Mouse (Mus musculus) thymus, postnatal 25 days (tissue): ENCODE results near the gene Lrrtm4.

Experiments used
- DNase-seq: peaks from one replicate; pipeline ENCODE4 v3.0.0; 2022

Lrrtm4 gene

DNA sequence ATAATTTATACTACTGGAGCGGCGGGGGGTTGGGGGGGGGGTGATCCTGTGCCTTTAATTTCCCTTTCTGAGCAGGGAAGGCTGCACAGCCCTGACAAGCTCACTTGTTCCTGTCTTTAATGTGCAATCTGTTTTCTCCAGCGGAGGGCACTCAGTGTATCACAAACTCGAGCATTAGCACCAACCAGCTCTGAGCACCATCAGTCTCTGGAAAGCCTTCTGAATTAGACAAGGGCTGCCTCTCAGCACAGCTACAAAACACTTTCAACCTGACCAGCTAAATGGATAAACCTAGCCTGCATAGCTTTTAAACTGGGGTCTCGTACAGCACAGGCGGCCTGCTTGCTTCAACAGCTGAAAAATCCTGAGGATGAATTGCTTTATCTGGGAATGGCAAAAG is at the start of gene Lrrtm4:
Gene Lrrtm4 (plus strand): TSS at position 113 of the 400 bp plus-strand sequence.
- no peak for DNase-seq

DNA sequence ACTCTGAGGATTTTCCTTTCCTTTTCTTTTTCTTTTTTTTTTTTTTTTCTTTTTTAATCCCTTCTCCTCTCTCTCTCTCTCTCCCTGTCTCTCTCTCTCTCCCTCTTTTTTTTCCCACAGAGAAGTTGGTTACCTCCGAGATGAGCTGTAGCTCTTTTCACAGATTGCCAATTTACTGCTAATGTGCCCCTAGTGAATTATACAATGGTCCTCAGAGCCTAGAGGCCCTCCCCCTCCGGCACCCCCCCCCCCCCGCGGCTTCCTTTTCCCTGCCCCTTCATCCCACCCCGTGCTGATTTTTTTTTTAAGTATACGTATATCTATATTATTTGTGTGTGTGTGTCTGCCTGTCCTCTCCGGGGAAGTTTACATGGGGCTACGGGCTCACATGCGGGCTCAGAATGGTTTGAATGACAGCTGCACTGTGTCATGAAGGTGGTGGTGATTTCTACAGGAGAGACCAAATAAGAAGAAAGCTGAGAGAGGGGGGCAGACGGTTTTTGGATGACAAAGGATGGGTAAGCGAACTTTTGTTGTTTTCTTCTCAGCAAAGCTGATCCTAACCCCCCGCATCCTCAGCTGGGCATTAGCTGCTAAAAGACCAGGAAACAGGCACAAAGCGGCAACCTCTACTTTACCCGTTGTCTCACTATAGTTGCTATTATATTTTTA is 648 bp downstream of the Lrrtm4 start:
- no peak for DNase-seq

GRCm38 (mm10) chr6:80019861-80020230 is 1.2 kb downstream of the Lrrtm4 start:
- DNase-seq, result no peak

GRCm38 (mm10) chr6:80056849-80057248 is 38.2 kb downstream of the Lrrtm4 start:
- no peak for DNase-seq

- DNase-seq, result no peak
These were observed 59.3 kb downstream of the Lrrtm4 start for GRCm38 (mm10) chr6:80078001-80078400.

DNA sequence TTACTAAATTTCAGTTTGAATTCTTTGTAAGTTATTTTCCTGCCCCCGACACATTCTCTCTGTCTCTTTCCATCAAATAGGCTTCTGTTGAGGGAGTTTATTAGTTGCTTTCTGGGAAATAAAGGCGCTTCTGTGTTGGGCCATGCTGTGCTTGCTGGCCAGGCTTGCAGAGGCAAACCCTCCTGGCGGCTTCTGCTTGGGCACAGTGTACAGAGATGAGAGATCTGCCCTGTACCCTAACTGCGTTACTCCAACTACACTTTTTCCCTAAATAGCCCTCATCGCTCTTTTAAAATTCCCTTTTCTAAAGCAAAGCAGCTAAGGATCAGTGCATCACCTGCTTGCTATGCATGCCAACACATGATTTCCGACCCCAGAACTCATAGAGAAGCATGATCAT is 60.6 kb downstream of the Lrrtm4 start:
- DNase-seq, result no peak

DNA sequence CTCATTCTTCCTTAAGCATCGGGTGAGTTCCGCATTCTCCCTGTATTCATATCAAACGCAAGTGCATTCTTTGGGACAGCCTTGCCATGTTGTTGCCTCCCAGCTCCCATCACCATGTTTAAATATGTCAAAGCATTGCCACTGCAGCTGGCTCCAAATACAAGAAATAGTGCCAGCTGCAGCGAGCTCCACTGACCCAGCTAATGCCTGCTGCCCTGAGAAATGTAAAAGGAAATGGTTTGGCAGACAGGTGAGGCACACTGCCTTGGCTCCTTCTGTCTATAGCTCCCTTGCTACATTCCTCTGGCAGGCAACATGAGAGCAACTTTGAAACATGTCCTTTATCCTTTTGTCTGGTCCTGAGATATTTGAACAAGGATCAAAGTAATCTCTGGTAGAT is 76.2 kb downstream of the Lrrtm4 start:
- no peak for DNase-seq

DNA sequence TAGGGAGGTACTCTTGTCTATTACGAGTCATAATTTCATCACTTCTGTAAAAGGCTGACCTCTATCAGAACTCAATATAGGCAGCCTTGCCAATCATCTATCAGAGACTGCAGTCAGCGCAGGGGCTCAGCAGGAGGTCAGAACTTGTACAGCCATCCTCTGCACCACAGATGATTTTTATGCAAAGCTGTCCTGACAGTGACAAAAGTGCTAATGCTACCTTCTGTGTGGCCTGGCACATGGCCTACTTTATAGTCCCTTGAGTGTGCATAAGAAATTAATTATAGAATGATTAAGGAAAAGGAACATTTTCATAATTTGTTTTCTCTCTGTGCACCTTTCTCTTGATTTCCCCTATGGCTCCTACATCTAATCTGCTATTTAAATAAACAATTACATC is 86.7 kb downstream of the Lrrtm4 start:
- DNase-seq, result no peak

- DNase-seq, result no peak
These were observed 87.2 kb downstream of the Lrrtm4 start for GRCm38 (mm10) chr6:80105843-80106242.

GRCm38 (mm10) chr6:80126419-80126818 is 107.7 kb downstream of the Lrrtm4 start:
- no peak for DNase-seq

DNA sequence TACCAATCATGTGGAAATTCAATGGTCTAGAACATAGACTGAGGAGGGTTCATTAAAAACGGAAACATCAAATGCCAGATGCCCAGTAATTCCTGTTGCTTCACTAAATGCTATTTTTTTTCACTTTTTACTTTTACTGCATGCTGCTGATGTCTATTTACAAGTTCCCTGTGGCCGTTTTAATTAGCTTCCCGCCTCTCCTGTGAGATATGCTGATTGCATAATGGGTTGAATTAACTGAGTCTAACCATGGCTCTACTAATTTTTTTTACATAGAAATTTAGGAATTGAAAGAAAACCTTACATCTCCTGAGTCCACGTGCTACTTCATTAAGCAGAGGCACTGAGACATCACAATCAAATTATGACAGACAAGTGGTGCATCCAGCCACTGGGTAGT is 143.9 kb downstream of the Lrrtm4 start:
- no peak for DNase-seq

DNA sequence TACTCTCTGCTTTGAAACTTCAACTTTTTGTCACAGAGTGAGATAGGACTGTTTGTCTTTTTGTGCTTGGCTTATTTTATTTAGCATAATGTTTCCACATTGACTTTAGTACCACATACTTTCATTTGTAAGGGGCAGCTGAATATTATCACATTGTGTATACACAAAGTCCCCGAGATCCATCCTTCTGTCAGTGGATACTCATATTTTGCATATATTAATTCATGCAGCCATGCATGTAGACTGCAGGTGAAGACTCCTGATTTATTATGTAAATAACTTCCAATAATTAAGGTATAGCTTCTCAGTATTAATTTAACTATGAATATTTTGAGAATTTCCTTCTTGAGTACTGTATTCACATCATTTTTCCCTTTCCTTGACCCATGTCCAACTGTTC is 163.2 kb downstream of the Lrrtm4 start:
- no peak for DNase-seq

DNA sequence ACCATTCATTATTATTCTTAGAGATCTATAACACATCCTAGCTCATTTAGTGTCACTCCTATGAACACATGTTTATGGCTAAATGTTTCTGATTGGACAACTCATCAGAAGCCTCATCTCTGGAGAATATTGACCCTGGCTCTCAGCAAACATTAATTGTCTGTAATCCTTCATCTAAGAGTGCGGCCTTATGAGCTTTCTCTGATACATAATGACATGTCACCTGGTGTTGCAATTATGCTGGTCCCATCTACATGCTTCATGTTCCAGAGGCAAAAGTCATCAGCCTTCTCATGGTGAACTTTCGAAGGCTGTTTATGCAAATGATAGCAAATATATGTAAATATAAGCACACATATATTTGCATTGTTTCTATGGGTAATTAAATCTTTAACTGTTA is 163.7 kb downstream of the Lrrtm4 start:
- no peak for DNase-seq

- no peak for DNase-seq
These were observed 166.9 kb downstream of the Lrrtm4 start for GRCm38 (mm10) chr6:80185489-80186113.

GRCm38 (mm10) chr6:80186791-80187190 is 168.1 kb downstream of the Lrrtm4 start:
- DNase-seq, result no peak

- DNase-seq, result no peak
These were observed 190.8 kb downstream of the Lrrtm4 start for GRCm38 (mm10) chr6:80209476-80209875.

- no peak for DNase-seq
These were observed 191.6 kb downstream of the Lrrtm4 start for GRCm38 (mm10) chr6:80210281-80210680.

- no peak for DNase-seq
These were observed 242.9 kb downstream of the Lrrtm4 start for GRCm38 (mm10) chr6:80261595-80261994.

GRCm38 (mm10) chr6:80263972-80264371 is 245.3 kb downstream of the Lrrtm4 start:
- DNase-seq, result no peak

GRCm38 (mm10) chr6:80264584-80264983 is 245.9 kb downstream of the Lrrtm4 start:
- no peak for DNase-seq

GRCm38 (mm10) chr6:80265746-80266145 is 247.1 kb downstream of the Lrrtm4 start:
- DNase-seq, result no peak

- no peak for DNase-seq
These were observed 268.3 kb downstream of the Lrrtm4 start for GRCm38 (mm10) chr6:80286968-80287367.

DNA sequence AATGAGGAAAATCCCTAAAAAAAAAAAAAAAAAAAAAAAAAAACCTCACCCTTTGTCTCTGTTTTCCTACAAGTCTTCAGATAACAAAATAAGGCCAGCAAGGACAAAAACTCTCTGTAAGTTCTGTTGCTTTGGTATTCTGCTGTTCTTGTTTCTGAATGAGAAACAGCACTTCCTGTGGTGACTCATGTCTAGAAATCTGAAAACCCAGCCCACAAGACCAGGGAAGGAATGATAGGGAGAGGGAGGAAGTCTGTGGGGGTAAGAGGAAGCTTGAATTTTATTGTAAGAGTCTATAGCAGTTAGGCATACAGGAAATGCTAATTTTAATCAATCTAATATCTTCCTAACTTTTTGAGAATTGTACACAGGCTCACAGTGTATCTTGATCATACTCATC is 283.2 kb downstream of the Lrrtm4 start:
- no peak for DNase-seq

DNA sequence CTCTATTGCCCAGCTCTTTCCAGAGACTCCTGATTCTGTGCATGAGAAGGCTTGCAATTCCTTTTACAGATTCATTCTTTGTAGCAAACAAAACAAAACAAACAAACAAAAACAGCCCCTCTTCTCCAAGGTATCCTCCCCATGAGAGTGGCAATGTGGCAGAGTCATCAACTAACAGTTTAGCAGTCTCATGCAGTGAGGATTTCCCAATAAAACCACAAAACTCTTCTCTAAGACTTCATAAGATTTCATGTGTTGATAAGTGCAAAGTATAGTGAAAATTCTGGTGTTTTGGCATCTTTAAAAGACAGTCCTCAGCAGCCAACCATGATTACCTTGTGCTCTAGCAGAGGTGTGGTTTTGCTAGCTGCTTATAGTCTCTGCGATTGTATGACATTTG is 284.9 kb downstream of the Lrrtm4 start:
- no peak for DNase-seq

GRCm38 (mm10) chr6:80328391-80328790 is 309.7 kb downstream of the Lrrtm4 start:
- no peak for DNase-seq
